Mouse (Mus musculus): ENCODE measurements around the gene Spry1. TPM values are rescaled to one million over a fixed set of nuclear protein-coding genes. Genes with fewer than 3 reads are reported as not detected.
"Not testable (repeated sequence)": the region's sequence is repeated elsewhere in the genome, so short reads cannot be mapped to it uniquely, and the experiment has no call there.

Gene Spry1
- total RNA-seq (2021), result 10 to 100 TPM; 19.9 to 21.5 TPM

- intact Hi-C loops (cut with DNase I), result loop anchor here (1.0 to 5.0 kb wide), 11 partner anchors 52 to 583 kb away; no protein-coding TSS in a partner anchor
Observed at GRCm38 (mm10) chr3:37639690-37640089, at the start of gene Spry1. Gene Spry1 (plus strand): TSS chr3:37639947.

GRCm38 (mm10) chr3:37595721-37596120 lies 44.0 kb upstream of the Spry1 start:
- intact Hi-C loops (cut with DNase I), result no loop called here

More at GRCm38 (mm10) chr3:37639690-37640089, at the start of gene Spry1:
- DNase-seq, result peak; percentile 99 to 100

GRCm38 (mm10) chr3:37596519-37596918 lies 43.2 kb upstream of the Spry1 start:
- intact Hi-C loops (cut with DNase I), result no loop called here
- DNase-seq, result no peak

More at GRCm38 (mm10) chr3:37595721-37596120, 44.0 kb upstream of the Spry1 start:
- DNase-seq, result peak in 1 of 2 experiments; percentile 23

GRCm38 (mm10) chr3:37597200-37597599 lies 42.5 kb upstream of the Spry1 start:
- DNase-seq, result no peak
- intact Hi-C loops (cut with DNase I), result no loop called here

GRCm38 (mm10) chr3:37599641-37600040 lies 40.1 kb upstream of the Spry1 start:
- DNase-seq; intact Hi-C loops (cut with DNase I): not testable (repeated sequence)

- DNase-seq, result no peak
- intact Hi-C loops (cut with DNase I), result no loop called here
Observed at GRCm38 (mm10) chr3:37602356-37602755, 37.4 kb upstream of the Spry1 start.

GRCm38 (mm10) chr3:37602890-37603289 lies 36.9 kb upstream of the Spry1 start:
- no peak for DNase-seq
- intact Hi-C loops (cut with DNase I), result no loop called here

GRCm38 (mm10) chr3:37603541-37603940 lies 36.2 kb upstream of the Spry1 start:
- no peak for DNase-seq
- intact Hi-C loops (cut with DNase I), result no loop called here

- DNase-seq, result peak; percentile 22 to 32
- intact Hi-C loops (cut with DNase I), result no loop called here
Observed at GRCm38 (mm10) chr3:37604976-37605875, 34.5 kb upstream of the Spry1 start.

- peak; percentile 28 to 41 for DNase-seq
- intact Hi-C loops (cut with DNase I), result no loop called here
Observed at GRCm38 (mm10) chr3:37605876-37606238, 33.9 kb upstream of the Spry1 start.

GRCm38 (mm10) chr3:37608926-37609325 lies 30.8 kb upstream of the Spry1 start:
- DNase-seq, result no peak
- intact Hi-C loops (cut with DNase I), result no loop called here

- intact Hi-C loops (cut with DNase I), result no loop called here
- no peak for DNase-seq
Observed at GRCm38 (mm10) chr3:37610670-37611069, 29.1 kb upstream of the Spry1 start.

- intact Hi-C loops (cut with DNase I), result loop anchor here (1.0 kb wide), 1 partner anchor 45 kb away; no protein-coding TSS in a partner anchor
Observed at GRCm38 (mm10) chr3:37613722-37614121, 26.0 kb upstream of the Spry1 start.

GRCm38 (mm10) chr3:37614878-37615650 lies 24.7 kb upstream of the Spry1 start:
- no peak for DNase-seq
- intact Hi-C loops (cut with DNase I), result no loop called here

More at GRCm38 (mm10) chr3:37613722-37614121, 26.0 kb upstream of the Spry1 start:
- DNase-seq, result peak; percentile 32 to 46

GRCm38 (mm10) chr3:37616586-37617547 lies 22.9 kb upstream of the Spry1 start:
- intact Hi-C loops (cut with DNase I), result no loop called here
- no peak for DNase-seq

- DNase-seq, result no peak
- intact Hi-C loops (cut with DNase I), result no loop called here
Observed at GRCm38 (mm10) chr3:37632246-37632645, 7.5 kb upstream of the Spry1 start.

GRCm38 (mm10) chr3:37632751-37633150 lies 7.0 kb upstream of the Spry1 start:
- intact Hi-C loops (cut with DNase I), result no loop called here
- DNase-seq, result no peak

- intact Hi-C loops (cut with DNase I), result loop anchor here (2.0 to 5.0 kb wide), 4 partner anchors 47 to 588 kb away; no protein-coding TSS in a partner anchor
- DNase-seq, result no peak
Observed at GRCm38 (mm10) chr3:37634648-37635047, 5.1 kb upstream of the Spry1 start.

GRCm38 (mm10) chr3:37636921-37637320 lies 2.8 kb upstream of the Spry1 start:
- DNase-seq, result no peak
- intact Hi-C loops (cut with DNase I), result loop anchor here (5.0 kb wide), 3 partner anchors 50 to 585 kb away; no protein-coding TSS in a partner anchor

Data from heart, postnatal 36 days (tissue).